Mouse (Mus musculus) splenic B cell, adult 2 months (primary cell): ENCODE measurements around the gene Ackr2.

Source experiments
- DNase-seq: peaks from one replicate; pipeline ENCODE4 v3.0.0-alpha.2; 2011; ENCODE audit warnings: low read depth, low spot score
- H3K27me3 ChIP-seq: 2 replicates; pipeline ENCODE4 v1.6.1; 2012; ENCODE audit warnings: mild to moderate bottlenecking, low read length, moderate library complexity, mixed read lengths; ENCODE audit not compliant: control insufficient read depth, poor library complexity, insufficient read depth, severe bottlenecking
- H3K36me3 ChIP-seq: 2 replicates; pipeline ENCODE4 v1.6.1; 2012; ENCODE audit warnings: mild to moderate bottlenecking, low read length, moderate library complexity, mixed read lengths; ENCODE audit not compliant: control insufficient read depth, poor library complexity, insufficient read depth, severe bottlenecking

Ackr2 gene

DNA sequence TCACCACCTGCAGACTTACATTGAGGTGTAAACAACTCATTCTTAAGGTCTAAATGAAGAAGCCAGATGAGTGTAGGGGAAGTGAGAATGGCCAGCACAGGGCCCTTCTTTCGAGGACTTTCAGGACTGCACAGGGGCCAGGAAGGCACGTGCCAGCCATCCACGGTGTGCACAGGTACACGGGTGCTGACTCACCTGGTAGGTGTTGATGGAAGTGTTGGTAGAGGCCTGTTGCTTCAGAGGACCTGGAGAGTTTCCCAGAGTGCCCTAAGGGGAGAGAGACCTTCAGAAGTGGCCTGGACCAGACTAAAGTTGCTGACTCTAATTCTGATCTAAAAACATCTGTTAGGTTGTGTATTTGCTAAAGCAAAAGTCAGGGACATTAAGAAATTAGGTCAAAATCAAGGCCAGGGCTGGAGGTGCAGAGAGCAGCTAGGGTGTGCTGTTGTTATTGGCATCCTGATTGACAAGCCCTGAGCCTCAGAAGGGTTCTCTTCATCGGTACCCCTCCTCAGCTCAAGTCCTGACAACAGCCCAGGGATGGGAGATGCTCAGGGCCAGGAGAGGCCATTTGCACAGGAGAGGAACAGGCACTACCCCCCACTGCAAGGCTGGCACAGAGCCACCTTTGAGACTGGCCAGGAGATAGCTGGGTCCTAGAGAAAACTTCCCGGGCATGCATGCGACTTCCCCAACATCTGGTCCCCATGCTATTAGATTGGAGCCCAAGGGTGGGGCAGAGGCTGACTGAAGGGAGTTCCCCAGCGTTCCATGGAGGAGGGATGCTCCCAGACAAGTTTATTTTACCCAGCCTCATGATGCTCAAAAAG lies 5.5 kb downstream of the Ackr2 start:
- Histone ChIP-seq H3K27me3 (no peaks in the 10 kb centered on the region), H3K36me3 (no peaks in the 10 kb centered on the region)
- peak; percentile 48 for DNase-seq

DNA sequence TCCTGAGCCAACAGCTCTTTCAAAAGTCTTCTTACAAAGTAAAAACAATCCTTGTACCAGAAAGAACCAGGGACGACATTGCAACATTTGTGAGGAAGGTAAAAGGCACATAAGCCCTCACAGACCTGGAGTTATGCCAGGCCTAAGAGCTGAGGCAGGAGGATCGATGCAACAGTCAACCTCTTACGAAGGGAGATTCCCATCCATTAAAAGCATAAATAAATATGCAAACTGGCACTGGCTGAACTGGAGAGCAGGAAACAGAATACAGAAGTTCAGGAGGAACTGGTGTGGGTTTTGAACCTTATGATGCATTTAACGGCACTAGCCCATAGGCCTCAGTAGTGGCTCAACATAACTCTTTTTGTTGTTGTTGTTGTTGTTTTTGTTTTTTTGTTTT lies 6.2 kb downstream of the Ackr2 start:
- Histone ChIP-seq H3K27me3 (no peaks in the 10 kb centered on the region), H3K36me3 (no peaks in the 10 kb centered on the region)
- DNase-seq = peak; percentile 61

DNA sequence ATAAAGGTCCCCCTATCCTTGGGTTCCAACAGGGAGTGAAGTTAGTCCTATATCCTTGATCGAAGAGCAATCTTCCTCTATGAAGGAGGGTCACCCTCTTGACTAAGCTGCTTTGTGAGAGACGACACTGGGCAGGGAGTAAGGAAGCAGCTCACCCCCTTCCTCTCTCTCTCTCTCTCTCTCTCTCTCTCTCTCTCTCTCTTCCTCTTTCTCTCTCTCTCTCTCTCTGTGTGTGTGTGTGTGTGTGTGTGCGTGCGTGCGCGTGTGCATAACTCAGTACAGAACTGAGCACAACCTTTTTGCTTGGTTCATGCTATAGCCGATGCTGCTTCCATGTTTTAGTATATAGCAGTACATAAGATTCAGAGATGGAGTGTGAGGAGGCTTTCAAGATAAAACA lies 6.8 kb downstream of the Ackr2 start:
- no peaks in the 10 kb centered on the region for H3K36me3 ChIP-seq
- peak; percentile 46 for DNase-seq
- no peaks in the 10 kb centered on the region for H3K27me3 ChIP-seq

DNA sequence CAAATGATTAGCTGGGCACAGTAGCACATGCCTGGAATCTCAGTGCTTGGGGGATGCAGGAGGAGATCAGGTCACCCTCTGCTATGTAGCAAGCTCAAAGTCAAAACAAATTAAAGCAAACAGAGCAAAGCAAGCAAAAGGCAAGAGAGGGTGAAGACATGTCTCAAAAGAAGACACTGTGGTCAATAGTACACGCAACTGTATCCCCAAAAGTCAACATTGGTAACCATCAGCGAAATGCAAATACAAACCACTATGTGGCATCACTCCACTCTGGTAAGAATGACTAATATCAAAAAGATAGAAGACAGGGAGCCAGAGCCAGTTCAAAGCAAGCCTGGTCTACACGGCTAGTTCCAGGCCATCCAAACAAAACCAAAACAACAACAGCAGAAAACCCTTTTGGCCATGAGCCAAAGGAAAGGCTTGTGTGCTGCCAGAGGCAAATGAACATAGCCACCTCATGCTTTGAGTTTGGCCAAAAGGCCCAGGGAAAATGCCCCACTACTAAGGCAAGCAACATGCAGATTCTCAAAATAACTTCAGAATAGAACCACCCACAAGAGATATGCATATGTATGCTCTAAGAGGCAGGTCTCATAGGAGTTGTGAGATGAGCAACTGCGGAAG lies 7.5 kb downstream of the Ackr2 start:
- Histone ChIP-seq H3K36me3 (no peaks in the 10 kb centered on the region), H3K27me3 (no peaks in the 10 kb centered on the region)
- DNase-seq = no peak

DNA sequence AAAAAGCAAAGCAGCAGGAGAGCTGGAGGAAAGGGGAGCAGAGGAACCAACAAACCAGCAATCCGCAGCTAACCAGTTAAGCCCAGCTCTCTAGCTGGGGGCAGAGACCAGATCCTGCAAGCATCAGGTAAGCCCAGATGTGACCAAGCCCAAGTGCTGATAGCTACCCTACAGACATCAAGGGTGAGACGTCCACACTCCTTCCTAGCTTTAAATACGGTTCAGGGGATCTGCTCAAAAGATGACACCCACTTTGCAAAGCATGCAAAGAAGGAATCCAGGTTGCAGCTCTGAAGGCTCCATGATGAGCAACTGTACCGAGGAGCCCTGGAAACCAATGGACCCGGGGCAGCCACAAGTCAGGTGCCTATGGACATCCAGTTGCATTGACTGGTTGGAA lies 8.3 kb downstream of the Ackr2 start:
- no peak for DNase-seq
- no peaks in the 10 kb centered on the region for H3K27me3 ChIP-seq
- H3K36me3 ChIP-seq = no peaks in the 10 kb centered on the region

DNA sequence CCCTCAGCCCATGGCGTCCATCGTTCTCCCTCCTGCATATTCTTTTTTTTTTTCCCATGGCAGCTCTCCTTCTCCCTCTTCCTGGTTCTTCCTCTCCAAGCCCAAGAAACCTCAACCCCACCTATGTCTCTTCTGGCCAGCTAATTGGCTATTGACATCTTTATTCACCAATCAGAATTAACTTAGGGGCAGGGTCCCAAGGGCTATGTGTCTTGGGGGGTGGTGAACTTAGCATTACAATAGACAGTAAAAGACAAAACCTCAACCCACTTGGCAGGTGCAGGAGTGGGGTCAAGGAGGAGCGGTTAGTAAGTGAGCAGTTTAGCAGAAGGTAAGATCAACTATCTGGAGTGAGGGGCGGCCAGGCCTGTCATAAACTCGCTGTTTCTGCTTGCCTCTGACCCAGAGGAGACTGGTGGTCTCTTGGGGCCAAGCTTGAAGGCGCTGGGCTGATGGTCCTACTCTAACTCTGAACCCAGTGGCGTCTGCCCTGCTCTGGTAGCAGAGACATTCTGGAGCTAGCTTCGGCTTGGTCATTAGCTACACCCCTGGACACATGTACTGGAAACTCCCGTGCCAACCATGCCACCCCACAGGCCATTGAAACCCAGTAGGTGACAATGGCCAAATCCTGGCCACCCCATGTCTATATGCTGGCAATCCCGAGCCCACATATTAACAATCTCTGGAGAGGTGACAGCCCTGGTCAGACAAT lies 9.4 kb downstream of the Ackr2 start:
- no peaks in the 10 kb centered on the region for H3K36me3 ChIP-seq
- no peaks in the 10 kb centered on the region for H3K27me3 ChIP-seq
- no peak for DNase-seq

DNA sequence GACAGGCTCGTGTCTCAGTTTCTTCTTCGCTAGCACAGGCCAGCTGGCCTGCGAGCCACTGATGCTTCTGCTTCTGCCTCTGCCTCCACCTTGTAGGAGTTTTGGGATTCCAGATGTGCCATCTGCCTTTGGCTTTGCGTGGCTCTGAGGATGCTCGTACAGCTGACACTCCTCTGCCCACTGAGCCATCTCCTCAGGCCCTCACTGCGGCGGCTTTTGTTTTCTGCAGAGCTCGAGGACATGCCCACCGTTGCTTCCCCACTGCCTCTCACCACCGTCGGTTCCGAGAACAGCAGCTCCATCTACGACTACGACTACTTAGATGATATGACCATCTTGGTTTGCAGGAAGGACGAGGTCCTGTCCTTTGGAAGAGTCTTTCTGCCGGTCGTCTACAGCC lies 10.2 kb downstream of the Ackr2 start:
- DNase-seq = no peak
- H3K36me3 ChIP-seq = no peaks in the 10 kb centered on the region
- no peaks in the 10 kb centered on the region for H3K27me3 ChIP-seq

DNA sequence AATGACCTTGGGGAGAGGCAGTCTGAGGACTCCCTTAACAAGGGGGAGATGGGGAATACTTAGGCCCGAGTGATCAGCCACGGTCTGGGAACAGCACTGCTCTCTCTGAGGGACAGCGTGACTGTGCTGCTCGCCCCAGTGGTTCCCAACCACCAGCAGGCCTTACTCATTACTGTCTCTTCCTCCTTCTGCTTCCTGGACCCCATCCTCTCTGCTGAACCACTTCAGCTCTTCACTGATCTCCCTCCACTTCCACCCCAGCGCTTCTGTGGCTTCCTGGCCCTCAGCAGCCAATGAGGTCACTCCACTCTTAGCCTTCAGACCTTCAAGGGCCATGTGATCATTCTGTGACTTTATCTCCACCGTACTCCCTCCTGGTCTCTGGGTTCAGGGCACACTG lies 11.5 kb downstream of the Ackr2 start:
- no peaks in the 10 kb centered on the region for H3K36me3 ChIP-seq
- DNase-seq = peak; percentile 71
- no peaks in the 10 kb centered on the region for H3K27me3 ChIP-seq

DNA sequence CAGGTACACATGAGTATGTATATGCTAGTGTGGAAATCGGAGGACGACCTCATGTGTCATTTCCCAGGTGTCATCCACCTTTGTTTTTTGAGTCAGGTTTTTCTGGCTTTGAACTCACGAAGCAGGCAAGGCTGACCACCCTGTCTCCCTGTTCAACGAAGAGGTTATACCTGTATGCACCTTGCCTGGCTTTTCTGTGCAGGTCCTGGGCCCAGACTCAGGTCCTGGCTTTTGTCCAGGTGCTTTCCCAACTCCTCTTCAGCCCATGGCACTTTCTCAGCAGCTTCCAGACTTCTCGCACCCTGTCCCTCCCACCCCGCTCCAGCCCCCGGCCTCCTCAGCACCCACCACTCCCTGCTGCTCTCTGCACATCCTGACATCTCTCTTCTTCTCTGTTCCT lies 13.0 kb downstream of the Ackr2 start:
- no peak for DNase-seq
- Histone ChIP-seq H3K36me3 (no peaks in the 10 kb centered on the region), H3K27me3 (no peaks in the 10 kb centered on the region)

DNA sequence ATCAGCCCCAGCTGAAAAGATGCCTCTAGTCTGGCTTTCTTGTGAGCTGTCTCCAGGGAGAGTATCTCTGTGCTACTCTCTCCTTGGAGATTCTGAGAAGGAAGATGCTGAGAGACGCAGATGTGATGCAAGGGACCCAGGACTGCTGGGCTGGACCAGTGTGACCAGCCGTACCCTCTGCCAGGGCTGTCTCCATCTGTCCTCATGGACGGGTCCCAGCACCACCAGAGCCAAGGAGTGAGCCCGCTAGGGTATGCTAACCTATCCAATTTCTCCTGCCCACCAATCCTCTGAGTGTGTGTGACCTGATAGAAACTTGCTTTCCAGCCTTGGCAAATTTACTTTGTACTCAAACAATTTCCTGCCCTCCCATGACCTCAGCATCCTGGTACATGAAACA lies 14.6 kb downstream of the Ackr2 start:
- H3K36me3 ChIP-seq = no peaks in the 10 kb centered on the region
- H3K27me3 ChIP-seq = no peaks in the 10 kb centered on the region
- no peak for DNase-seq

DNA sequence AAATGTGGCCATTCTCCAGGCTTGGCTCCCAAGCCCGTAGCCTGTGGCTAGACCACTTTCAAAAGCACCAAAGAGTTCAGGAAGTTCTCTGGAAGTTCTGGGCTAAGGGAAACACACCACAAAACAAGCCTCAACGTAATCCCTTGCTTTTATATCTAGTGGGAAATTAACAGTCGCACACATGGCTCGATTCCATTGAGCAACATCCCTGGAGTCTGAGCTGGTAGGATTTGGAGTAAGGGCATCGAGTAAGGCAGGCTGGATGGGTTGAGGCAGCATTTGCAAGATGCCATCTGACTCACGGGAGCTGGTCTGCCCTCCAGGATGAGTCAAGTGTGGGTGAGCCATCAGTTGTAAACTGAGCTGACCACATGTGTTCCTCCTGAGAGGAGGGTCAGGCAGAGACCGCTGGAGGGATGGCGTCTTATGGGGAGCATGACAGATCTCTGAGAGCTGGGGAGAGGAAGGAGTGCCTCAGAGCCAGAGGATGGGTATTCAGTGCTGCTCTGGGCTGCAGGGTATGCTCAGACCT lies 16.1 kb downstream of the Ackr2 start:
- H3K36me3 ChIP-seq = no peaks in the 10 kb centered on the region
- no peak for DNase-seq
- no peaks in the 10 kb centered on the region for H3K27me3 ChIP-seq

DNA sequence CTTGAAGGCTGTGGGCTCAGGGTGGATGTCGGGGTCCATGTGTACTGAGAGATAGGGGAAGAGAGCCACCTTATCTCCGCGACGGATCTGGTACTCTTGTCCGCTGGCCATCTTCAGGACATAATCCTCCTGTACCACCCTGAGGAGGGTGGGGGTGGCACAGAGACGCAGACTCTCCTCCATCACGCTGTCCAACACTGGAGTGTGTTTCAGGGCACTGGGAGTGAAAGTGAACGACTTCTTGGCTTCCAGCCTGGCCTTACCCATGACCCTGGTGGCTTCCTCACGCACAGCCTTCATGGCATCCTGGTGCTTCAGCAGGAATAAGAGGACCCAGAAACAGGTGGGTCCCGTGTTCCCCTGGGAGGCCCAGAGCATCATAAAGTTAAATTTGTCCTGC lies 16.9 kb downstream of the Ackr2 start:
- DNase-seq = no peak
- Histone ChIP-seq H3K36me3 (no peaks in the 10 kb centered on the region), H3K27me3 (no peaks in the 10 kb centered on the region)

DNA sequence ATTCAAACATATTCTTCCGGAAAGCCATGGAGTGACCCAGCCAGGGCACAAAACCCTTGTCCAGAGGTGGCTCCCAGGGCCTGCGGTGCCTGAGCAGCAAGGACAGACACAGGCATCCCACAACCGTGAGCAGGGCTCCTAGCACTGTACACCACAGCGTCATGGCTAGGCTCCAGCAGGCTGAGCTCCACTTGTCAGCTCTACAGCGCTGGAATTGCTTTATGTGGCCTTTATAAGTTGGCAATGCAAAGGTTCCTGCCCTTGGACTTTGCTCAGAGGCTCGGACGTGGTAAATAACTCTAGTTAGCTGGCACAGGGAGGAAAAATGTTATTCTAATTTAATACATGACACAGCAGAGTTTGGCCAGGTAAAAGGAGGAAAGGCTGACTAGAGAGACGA lies 17.9 kb downstream of the Ackr2 start, which contains the start of gene Cyp8b1:
Gene Cyp8b1 (minus strand): TSS at position 204 of the 400 bp plus-strand sequence.
- Histone ChIP-seq H3K27me3 (no peaks in the 10 kb centered on the region), H3K36me3 (no peaks in the 10 kb centered on the region)
- DNase-seq = no peak

DNA sequence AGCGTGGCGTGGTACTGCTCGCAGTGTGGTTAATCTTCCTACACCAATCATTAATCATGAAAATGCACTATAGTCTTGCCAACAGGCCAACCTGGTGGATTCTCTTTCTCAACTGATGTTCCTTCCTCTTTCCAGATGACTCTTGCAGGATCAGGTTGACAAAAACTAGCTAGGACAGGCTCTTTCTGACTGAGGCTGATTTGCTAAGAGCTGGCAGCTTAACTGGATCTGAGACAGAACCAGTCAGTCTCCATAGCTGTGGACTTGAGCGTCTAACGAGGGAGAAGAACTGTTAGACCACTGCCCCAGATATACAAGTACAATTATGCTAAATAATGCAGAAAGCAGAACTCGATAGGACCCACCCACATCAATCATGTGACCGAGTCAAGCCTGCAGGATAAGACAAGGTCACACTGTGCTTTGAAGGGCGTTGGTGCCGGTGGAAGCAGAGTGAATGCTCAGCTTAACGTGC lies 20.9 kb downstream of the Ackr2 start:
- peak; percentile 79 for DNase-seq
- Histone ChIP-seq H3K36me3 (no peaks in the 10 kb centered on the region), H3K27me3 (no peaks in the 10 kb centered on the region)

DNA sequence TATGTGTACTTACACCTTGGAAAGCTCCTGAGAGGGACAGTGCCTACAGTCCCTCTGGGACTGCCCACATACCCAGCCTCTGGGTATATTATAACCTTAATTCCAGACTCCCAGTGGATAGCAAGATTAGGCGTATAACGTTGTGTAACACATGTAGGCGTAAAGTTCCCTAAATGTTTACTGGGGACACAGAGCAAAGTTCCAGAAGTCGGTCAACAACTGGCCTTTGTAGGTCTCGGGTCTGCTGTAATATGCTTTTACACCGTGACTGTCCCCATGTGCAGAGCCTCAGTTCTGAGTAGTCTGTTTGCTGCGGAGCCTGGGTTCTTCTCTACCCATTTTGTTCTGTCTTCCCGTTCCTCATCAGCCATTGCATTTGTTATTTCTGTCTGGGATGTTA lies 25.3 kb downstream of the Ackr2 start:
- DNase-seq = no peak
- Histone ChIP-seq H3K27me3 (no peaks in the 10 kb centered on the region), H3K36me3 (no peaks in the 10 kb centered on the region)
